Mouse (Mus musculus): ENCODE results near the gene A730015C16Rik. TPM values are rescaled to one million over a fixed set of nuclear protein-coding genes. Genes with fewer than 3 reads are reported as not detected.

The A730015C16Rik gene
- total RNA-seq, 2 experiments from 2014 or later = 0.18 TPM; not detected in 1

DNA sequence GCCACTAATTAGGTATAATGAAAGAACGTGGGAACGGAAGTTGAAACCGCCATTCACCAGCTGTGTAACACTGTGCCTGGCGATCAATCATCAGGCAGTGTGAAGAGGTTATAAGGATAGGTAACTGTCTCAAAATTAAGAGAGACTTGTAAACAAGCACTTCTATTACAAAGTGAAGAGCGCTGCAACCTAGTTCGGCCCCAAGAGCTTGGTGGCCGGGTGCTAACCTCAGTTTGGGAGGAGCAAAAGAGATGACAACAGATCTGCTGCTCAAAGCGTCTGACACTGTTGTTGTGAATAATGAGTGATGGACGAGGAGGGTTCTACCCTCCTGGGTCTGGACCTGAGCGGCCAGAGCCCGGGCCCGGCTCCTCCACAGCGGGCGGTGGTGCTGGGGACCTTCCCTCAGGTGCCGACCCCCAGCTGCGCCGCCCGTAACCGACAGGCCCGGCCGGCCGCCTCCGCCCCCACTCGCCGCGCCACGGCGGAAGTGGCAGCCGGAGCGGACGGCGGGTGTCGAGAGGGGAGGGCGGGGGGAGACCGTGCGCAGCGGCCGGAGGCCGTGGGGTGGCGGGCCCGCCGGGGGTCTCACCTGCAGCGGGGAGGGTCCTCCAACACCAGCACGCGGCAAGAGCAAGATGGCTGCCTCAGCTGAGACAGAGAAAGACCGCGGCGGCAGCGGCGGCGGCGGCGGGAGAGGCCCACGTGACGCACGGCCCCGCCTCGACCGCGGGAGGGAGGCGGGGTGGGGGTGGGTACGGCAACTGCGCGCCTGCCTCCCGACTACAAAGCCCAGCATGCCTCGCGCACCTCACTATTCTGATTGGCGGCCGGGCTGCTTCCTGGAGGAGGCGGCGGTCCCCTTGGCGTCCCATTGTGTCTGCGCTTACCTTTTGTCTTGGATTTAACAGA, 15.2 kb downstream of the A730015C16Rik start, which contains the start of gene Btf3l4:
Gene Btf3l4 (minus strand): TSS at position 699 of the 912 bp plus-strand sequence.
- DNase-seq = peak; percentile 92
- intact Hi-C loops (cut with DNase I; ENCODE audit: low total_unique reads) = no loop called here

DNA sequence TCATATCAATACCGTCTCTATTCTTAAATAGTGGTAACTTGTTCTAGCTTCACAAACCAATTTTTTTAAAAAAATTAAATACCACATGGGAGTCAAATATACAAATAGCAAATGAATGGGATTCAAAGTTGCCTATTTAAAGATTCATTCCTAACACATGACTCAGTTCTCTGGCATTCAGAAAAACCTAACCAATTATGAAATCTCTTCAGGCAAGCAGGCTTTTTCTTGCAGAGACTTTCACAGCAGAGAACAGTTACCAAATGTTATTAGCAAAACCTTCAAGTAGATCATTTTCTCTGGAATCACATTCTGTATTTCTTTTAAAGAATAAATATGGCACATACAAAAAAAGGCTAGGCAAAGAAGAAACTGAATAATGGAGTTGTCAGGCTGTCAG, 17.7 kb downstream of the A730015C16Rik start:
- DNase-seq = no peak
- intact Hi-C loops (cut with DNase I; ENCODE audit: low total_unique reads) = no loop called here

- intact Hi-C loops (cut with DNase I; ENCODE audit: low total_unique reads) = no loop called here
- no peak for DNase-seq
Measured at GRCm38 (mm10) chr4:108826643-108827042, 21.8 kb downstream of the A730015C16Rik start.

DNA sequence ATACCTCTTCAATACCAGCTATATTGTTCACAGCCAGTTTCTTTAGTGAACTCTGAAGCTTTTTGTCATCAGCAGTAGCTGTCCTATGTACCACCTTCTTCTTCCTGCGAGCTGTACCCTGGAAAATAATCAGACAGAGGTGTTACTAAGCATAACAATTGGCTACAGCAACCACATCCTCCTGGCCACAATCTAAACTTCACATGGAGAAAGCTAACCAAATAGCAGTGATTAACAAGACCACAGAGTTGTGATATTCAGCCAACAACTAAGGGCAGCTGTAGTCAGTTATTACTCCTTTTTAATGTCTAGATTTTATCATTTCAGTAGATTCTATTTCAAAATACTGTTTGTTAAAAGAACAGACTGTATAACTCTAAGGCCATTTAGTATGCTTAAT, 22.3 kb downstream of the A730015C16Rik start:
- no peak for DNase-seq
- intact Hi-C loops (cut with DNase I; ENCODE audit: low total_unique reads) = no loop called here

DNA sequence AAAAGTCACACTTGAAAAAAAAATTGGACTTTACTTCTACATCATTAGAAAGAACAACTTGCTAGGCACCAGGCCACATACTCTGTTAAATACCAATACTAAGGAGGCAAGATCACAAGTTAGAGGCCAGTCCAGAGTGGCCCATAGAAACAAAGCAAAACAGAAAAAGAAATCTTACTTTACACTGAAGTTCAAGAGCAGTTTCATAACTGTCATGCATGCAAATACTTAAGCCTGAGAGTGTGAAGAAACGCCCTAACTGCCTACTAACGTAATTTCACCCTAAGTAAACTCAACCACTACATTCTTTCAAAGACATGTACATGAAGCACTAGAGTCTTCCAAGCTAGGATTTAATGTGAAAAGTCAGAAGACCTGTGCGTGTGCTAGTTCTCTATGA, 22.7 kb downstream of the A730015C16Rik start:
- no peak for DNase-seq
- intact Hi-C loops (cut with DNase I; ENCODE audit: low total_unique reads) = no loop called here

- intact Hi-C loops (cut with DNase I; ENCODE audit: low total_unique reads) = no loop called here
- DNase-seq = no peak
Measured at GRCm38 (mm10) chr4:108811550-108811949, 36.9 kb downstream of the A730015C16Rik start.

GRCm38 (mm10) chr4:108811142-108811541, 37.3 kb downstream of the A730015C16Rik start:
- no peak for DNase-seq
- intact Hi-C loops (cut with DNase I; ENCODE audit: low total_unique reads) = no loop called here

DNA sequence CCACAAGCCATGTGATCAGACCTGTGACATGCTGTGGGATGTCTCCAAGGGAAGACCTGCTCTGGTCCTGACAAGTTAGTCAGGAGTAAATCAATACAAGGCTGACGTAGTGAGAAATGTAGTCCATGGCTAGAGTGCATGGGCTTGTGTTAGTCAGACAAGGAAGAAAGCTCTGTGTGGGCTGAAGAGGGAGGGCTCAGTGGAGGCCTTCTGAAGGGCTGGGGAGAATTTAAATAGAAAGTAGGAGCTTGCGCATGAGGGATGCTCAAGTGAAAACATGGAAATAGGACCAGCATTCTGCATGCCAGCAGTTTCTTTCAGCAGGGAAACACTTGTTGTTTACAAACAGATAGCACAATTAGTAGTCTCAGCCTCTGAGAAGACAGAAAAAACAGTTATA, 44.9 kb downstream of the A730015C16Rik start:
- intact Hi-C loops (cut with DNase I; ENCODE audit: low total_unique reads) = no loop called here

GRCm38 (mm10) chr4:108798083-108798830, 50.2 kb downstream of the A730015C16Rik start:
- DNase-seq = peak; percentile 72
- intact Hi-C loops (cut with DNase I; ENCODE audit: low total_unique reads) = no loop called here

More for the DNA sequence above, 44.9 kb downstream of the A730015C16Rik start:
- DNase-seq = no peak

Other genes starting within 250 kb of the A730015C16Rik start
- gene Cc2d1b, start 228.7 kb downstream of the A730015C16Rik start, total RNA-seq (2021) = 10 to 100 TPM; 16.8 to 17.2 TPM
- under 1 TPM; 0.55 to 0.60 TPM for gene 3110021N24Rik, start 129.0 kb downstream of the A730015C16Rik start, total RNA-seq (2021)
- 10 to 100 TPM; 26.7 to 27.2 TPM for gene Zfyve9, start 67.8 kb downstream of the A730015C16Rik start, total RNA-seq (2021)
- 10 to 100 TPM; 59.8 to 67.1 TPM for gene Btf3l4, start 15.0 kb downstream of the A730015C16Rik start, total RNA-seq (2021)
- gene Txndc12, start 14.0 kb downstream of the A730015C16Rik start, total RNA-seq (2021) = 10 to 100 TPM; 16.9 to 19.2 TPM
- gene Kti12, start 834 bp downstream of the A730015C16Rik start, total RNA-seq (2021) = 10 to 100 TPM; 16.6 to 21.2 TPM
- under 1 TPM; 0.25 to 0.47 TPM for gene Rab3b, start 30.4 kb upstream of the A730015C16Rik start, total RNA-seq (2021)
- 10 to 100 TPM; 71.8 to 86.4 TPM for gene Nrd1, start 152.0 kb upstream of the A730015C16Rik start, total RNA-seq (2021)